Mouse (Mus musculus) c-Kit-positive CD71-positive TER-119-negative erythroid progenitor cells, embryonic 14.5 days (primary cell): ENCODE data around the gene Sumo1.

Source experiments
- DNase-seq: peaks from one replicate; pipeline ENCODE4 v3.0.0-alpha.2; 2013; ENCODE audit warnings: low read depth

Gene Sumo1

DNA sequence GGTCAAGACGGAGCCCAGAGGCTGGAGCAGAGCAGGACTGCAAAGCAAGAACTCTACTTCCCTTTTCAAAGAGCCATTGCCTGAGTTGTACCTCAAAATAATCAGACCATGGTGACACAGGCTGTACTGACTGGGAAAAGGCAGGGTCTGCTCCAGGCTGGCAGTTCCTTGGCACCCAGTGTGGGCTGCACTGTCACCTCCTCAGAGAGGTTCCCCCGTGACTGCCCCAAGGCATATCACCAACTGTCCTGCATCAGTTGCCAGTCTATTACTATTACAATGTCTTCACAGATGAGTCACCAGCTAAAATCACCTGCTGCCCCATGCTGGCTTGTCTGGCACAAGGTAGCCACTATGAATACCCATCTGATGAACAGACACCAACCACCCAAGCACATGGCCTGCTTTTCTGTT lies 77.0 kb downstream of the Sumo1 start:
- DNase-seq: no peak

DNA sequence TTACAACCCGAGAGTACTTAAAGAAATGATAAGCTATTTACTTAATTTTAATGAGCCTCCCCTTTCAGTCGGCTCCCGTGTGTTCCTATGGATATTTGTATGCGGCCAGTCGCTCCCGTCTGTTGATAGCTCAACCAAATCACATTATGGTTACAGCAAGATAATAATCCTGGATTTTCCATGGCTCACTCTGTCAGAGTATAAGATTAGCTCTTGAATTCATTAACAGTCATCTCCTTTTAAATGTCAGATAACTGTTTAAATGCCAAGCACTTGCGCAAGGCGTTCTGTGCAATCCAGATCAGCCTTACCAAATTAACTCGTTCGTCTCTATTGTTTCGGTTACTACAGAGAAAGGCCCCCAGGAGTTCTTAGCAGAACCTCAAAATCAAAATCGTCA lies 77.8 kb downstream of the Sumo1 start:
- DNase-seq: no peak

DNA sequence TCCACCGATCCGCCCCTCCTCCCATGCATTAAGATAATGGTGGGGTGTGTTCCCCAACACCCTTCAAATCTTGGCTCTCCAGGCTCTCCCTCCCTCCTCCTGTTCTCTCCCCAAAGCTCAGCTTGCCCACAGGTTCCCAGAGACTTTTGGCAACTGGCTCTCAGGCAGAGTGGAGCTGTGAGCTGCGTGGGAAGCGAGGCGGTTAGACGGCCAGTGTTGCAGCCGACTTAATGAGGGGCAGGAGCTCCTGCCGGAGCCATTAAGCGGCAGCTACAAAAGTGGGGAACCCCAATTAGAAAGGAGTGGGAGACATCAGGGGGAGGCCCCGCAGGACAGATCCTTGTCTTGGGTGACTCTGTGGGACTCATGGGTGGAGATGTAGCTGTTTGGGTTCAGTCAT lies 78.3 kb downstream of the Sumo1 start:
- no peak for DNase-seq

DNA sequence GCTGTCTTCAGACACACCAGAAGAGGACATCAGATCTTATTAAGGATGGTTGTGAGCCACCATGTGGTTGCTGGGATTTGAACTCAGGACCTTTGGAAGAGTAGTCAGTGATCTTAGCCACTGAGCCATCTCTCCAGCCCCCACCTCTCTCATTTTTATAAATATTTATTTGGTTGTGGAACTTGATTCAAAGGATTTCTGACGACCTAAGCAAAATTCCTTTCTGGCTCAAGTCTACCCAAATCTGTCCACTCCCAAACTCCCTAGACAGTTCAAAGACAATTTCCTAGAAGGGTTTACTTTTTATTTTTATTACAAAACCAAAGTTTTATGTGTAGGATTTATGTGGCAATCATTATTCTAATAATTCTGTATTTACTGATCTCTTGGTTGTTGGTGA lies 81.4 kb downstream of the Sumo1 start:
- no peak for DNase-seq

GRCm38 (mm10) chr1:59584656-59585410 lies 85.8 kb downstream of the Sumo1 start:
- no peak for DNase-seq

DNA sequence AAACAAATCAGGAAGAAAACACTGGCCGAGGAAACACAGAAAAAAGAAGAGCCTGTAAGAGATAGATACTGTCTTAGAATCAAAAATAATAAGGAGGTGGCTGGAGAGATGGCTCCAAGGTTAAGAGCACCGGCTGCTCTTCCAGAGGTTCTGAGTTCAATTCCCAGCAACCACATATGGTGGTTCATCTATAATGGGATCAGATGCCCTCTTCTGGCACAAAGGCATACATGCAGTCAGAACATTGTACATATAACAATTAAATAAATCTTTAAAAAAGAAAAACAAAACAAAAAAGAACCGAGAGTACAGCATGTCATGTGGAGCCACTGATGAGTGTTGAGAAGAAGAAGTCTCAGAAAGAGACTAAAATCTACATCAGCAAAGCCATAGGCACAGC lies 89.8 kb downstream of the Sumo1 start:
- DNase-seq: no peak

GRCm38 (mm10) chr1:59580131-59580751 lies 90.4 kb downstream of the Sumo1 start:
- no peak for DNase-seq

DNA sequence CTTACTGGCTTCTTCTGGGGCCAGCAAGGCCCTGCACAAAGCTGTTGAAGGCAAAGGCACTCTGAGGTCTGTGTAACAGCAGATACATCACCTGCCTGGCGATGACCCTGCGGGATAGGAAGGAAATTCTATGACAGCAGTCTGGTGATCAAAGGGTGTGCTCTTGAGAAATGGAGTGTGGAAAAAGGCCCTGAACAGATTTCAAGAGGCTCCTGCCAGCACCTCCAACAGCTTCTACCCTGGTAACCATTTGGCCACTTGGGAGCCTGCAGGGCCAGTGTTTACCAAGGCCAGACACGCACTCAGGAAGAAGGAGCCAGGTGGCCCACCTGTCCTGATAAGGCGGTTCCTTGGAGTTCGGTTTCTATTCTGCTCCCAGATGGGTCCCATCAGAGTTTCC lies 91.3 kb downstream of the Sumo1 start:
- DNase-seq: no peak

DNA sequence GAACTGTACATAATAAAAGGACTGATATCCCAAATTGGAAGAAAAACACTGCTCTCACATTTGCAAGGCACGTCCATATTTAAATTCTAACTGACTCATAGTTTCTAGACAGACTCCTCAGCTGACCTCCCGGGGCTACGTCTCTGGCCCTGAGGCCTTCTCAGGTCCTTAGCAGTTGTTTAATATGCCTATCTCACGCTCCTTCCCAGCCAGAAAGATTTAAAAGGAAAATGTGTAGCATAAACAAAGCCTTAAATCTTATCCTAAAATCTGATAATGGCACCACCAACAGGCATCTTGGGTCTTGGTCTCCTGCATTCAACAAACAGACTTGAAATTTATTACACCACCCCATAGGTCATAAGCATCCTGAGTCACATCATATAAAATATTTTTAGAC lies 91.9 kb downstream of the Sumo1 start:
- no peak for DNase-seq

DNA sequence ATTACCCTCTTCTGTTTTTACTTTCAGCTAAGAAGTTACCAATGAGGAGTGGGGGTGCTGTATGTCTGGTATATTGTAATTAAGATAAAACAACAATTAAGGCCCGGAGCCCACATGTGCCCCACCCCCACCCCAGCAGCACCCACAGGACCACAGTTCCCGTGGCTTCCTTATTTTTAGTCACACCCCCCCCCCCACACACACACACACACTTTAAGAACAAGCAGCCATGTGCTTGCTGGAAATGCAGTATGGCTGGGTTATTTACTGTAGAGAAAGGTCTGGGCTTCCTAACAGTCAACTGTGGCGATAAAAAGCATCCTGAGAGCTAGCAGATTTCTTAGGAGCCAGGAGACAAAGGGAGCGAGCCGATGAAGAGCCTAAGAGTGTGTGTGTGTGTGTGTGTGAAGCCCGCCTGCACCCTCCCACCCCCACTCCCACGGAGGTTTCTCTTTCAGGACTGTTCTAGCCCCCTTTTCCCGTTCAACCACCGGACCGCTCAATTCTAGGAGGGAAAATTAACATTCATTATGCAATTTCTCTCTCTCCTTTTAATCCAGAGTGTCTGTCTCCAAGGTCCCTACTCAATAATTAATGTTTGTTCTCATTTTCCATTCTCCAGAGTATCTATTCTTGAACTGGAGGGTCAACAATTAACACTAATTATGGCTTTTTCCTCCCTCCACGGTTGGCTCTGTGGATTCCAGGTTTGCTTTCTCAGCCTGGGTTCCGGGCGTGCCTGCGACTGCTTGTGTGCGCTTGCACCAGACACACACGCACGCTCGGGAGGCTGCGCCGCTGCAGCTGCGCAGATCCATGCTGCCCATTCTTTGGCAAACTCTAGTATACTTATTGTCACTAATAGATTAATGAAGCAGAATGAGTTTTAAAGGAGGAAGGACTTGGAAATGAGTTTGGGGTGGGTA lies 96.1 kb downstream of the Sumo1 start:
- DNase-seq: no peak

DNA sequence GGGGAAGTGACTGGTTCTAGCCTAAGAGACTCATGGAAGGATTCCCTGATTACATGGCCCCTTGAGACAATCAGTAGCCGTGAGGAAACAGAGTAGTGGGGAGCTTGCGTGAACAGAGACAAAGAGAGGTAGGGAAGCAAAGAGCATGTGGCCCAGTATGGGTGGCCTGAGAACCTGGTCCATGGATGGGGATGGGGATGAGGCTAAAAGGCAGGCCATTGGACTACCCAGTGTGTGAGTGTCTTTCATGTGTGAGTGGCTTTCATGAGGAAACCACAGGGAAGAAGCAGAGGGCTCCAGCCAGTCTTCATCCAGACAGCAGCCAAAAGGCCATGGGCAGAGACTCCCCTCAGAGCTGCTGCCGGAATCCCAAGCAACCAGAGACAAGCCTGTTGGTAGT lies 96.8 kb downstream of the Sumo1 start:
- DNase-seq: no peak

- no peak for DNase-seq
Observed at GRCm38 (mm10) chr1:59571502-59571901, 99.1 kb downstream of the Sumo1 start.

GRCm38 (mm10) chr1:59570767-59571166 lies 99.9 kb downstream of the Sumo1 start:
- DNase-seq: no peak

GRCm38 (mm10) chr1:59569301-59569700 lies 101.3 kb downstream of the Sumo1 start:
- no peak for DNase-seq

- DNase-seq: no peak
Observed at GRCm38 (mm10) chr1:59568283-59568682, 102.4 kb downstream of the Sumo1 start.

DNA sequence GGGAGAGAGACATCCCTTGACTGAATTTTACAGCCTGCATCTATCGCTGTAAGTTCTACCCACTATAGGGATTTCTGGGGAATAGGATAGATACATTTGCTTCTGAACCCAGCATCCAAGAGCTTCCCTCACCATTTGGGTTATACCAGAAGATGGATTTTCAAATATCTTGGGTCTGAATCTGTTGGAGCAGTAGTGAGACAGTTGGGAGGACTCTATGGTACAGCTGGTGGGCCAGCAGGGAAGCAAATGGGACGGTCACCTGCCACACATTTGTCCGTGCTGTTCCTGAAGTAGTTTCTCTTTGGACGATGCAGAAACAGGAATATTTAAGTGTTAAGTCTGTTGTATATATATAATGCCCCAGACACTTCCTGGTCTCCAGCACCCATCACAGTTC lies 103.1 kb downstream of the Sumo1 start:
- no peak for DNase-seq

GRCm38 (mm10) chr1:59566926-59567325 lies 103.7 kb downstream of the Sumo1 start:
- DNase-seq: no peak

- no peak for DNase-seq
Observed at GRCm38 (mm10) chr1:59566281-59566680, 104.4 kb downstream of the Sumo1 start.

DNA sequence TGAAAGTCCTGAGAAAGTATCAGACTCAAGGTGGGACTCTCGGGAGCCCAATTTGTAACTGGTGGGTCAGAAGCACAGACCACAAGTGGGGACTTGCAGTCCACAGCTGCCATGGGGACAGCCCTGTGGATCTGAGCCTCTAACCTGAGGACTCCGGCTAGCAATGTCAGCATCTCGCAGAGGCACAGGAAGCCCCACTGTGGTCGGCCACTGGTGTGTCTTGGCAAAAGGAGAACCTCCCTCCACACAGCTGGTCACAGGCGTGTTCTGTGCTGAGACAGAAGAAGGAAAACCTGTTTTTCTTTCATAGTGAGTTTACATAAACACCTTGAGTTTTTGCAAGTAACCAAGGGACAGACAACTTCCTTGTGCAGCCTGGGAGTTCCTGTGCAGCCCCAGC lies 104.8 kb downstream of the Sumo1 start:
- DNase-seq: no peak

DNA sequence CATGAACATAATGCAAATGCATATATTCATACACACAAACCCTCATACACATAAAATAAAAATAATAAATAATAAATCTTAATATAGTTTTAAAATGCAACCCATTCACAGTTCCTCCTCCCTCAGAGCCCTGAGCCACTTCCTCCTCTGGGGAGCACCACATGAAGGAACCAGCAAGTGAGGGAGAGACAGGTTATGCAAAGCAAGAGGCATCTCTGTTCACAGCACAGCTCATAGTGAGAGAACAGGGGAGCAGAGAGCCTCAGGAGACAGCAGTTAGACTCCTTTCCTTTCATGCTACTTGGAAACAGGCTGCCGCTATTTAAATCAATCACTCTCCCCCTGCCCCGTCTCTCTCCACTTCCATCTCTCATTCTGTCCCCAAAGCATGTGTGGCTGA lies 107.1 kb downstream of the Sumo1 start:
- DNase-seq: no peak

DNA sequence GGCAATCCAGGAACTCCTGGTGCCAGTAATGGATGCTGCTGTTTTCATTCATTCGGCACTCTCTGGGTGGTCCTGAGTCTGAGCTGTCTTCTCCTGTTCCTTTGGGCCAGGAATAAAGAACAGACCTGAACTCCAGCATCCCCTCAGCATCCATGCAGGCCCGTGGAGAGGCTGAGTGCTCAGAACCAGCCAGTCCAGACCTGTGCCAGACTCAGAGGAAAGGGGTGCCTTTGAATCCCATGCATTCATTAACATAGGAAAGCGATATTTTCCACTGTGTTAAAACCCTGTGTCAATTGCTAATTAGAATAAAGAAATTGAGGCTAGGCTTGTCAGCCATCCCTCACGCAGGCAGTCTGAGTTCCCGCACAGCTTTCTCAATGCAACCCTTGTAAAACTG lies 116.9 kb downstream of the Sumo1 start:
- no peak for DNase-seq

DNA sequence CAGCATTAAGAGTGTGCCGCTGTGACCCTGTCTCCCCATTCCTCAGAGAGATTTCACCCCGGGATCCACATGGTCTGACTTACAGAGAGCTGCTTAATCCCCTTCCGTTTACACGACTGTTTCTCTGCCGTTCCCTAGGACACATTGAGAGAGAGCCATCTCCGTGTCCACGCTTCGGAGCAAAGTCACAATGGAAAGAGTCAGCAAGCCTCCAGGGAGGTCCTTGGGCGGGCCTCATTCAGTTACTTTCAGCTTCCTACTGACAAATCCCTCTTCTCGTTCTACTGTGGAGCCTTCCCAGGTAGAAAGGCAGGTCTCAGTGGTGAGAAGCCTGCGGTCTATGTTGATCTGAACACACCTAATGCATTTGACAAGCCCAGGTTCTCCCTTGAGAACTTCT lies 119.6 kb downstream of the Sumo1 start:
- DNase-seq: no peak

- DNase-seq: no peak
Observed at GRCm38 (mm10) chr1:59550227-59550626, 120.4 kb downstream of the Sumo1 start.
